Mouse (Mus musculus) naive thymus-derived CD4-positive, alpha-beta T cell, adult 2 months (primary cell): ENCODE data around the gene Cacna1c.

Source experiments
- DNase-seq: peaks from one replicate; pipeline ENCODE4 v3.0.0-alpha.2; 2011; ENCODE audit warnings: low read depth

Gene Cacna1c

DNA sequence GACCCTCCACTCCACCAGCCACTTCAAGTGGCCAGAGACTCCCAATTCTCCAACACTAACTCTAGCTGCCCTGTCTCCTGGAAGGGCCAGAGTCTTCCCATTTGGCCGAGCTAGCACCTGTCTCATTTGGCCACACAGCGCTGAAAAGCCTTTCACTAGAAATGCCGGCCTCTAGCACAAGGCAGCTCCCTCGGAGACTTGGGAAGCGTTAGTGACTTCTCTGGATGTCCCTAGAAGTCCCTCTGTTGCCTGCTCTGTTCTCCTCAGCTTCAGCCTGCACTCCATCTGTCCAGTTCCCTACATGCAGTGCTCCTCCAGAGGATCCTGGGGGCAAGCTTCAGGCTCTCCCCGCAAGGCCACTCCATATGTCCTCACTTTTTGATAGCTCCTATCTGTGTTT is 101.1 kb downstream of the Cacna1c start:
- DNase-seq = no peak

- no peak for DNase-seq
Measured at GRCm38 (mm10) chr6:119089173-119089572, 107.0 kb downstream of the Cacna1c start.

DNA sequence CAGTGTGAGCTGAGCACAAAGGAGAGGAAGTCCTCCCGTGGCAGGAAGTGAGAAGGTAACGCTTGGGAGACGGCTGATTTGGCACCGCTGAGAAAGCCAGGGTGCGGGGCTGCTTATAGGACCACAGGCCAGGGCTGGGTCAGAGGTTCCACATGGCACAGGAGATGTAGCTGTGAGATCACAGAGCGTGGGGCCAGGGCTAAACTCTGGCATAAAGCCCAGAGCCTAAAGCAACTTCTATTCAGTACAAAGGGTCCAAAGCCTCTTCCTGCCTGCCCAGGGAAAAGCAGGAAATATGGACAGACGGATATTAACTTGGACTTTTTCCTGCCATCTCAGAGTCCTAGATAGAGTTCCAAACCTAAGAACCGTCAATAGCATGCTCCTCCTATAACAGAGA is 107.8 kb downstream of the Cacna1c start:
- DNase-seq = no peak

- no peak for DNase-seq
Measured at GRCm38 (mm10) chr6:119087919-119088318, 108.3 kb downstream of the Cacna1c start.

DNA sequence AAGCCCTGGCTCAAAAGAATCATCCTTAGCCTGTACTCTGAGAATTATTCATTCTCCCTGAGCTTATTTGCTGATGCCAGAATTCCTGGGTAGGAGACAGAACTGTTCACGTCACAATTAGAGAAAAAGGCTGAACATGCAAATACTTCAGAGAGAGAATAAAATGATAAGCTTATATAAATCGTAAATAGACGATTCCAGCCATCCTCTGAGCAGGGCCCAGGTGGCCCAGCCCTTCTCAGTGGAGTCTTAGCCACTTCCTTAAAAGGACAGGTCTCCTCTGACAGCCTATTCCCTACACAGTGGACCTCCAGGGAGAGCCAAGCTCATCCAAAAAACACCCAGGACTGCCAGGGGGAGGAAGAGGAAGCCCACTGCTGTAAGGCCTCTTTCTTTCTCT is 110.4 kb downstream of the Cacna1c start:
- DNase-seq = no peak

DNA sequence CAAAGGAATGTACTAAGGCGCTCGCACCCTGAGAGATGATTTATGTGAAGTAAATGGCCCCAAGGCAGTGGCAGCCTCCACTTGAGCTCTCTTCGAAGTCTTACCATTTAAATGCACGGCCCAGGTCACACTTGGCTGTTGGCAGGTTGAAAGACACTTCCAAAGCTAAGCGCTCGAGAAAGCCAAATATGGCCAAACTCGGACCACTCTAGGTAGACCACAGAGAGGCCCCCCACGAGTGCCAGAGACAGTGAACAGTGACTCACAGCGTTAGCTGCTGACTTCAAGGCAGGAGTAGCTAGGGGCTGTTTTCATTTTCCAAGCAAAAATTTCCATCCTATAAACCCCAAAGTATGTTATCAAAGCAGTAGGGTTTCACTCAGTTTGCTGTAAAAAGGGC is 111.7 kb downstream of the Cacna1c start:
- no peak for DNase-seq

DNA sequence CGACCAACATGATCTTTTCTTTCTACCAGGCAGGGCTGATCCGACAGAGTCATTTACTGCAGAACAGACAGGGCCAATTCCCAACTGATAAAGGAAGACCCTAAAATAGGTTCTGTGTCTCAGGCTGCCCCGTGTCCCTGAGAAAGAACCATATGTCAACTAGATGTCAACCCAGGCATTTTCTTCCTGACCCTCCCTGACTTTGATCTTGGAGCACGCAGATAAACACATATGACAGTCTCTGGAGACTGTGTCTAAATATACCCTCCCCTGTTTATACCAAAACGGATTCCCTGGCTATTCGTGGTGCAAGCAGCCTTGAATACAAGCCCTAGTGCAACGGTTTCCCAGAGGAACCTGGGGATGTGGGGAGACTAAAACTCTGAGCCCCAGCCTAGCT is 112.7 kb downstream of the Cacna1c start:
- no peak for DNase-seq

GRCm38 (mm10) chr6:119082662-119083061 is 113.6 kb downstream of the Cacna1c start:
- no peak for DNase-seq

- DNase-seq = no peak
Measured at GRCm38 (mm10) chr6:119081650-119082049, 114.6 kb downstream of the Cacna1c start.

DNA sequence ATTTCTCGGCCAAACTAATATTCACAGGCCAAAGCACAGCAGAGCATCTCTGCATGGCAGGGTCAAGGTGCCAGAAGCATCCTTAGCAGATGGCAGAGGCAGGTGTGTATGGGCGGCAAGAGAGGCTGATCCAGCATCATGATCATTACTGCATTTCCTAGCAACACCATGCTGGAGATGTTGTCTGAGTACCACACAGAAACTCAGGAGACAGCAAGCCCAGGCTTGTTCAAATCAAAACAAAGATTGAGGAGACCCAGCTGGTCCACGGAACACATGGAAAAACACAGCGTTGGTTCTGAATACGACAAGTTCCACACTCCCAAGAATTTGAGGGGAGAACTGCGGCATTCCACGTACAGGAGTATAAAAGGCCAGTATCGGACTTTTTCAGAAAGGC is 116.6 kb downstream of the Cacna1c start:
- no peak for DNase-seq

DNA sequence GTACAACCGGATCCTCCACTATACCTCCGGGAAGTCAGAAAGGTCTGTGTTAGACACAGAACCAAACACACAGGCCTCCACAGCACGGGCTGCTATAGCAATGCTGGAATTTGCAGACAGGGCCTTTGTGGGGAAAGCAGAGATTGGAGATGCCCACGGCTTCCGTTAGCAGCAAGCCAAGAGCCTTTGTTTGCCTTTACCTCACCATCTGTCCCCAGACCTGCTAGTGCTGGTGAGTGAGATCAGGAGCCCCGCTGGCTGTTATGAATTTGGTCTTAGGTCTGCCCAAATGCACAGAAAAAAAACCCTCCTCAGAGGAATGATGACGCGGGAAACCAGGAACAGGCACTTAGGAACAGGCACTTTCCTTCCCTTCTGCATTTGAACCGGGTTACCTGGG is 117.3 kb downstream of the Cacna1c start:
- DNase-seq = no peak

GRCm38 (mm10) chr6:119077231-119077630 is 119.0 kb downstream of the Cacna1c start:
- DNase-seq = no peak

DNA sequence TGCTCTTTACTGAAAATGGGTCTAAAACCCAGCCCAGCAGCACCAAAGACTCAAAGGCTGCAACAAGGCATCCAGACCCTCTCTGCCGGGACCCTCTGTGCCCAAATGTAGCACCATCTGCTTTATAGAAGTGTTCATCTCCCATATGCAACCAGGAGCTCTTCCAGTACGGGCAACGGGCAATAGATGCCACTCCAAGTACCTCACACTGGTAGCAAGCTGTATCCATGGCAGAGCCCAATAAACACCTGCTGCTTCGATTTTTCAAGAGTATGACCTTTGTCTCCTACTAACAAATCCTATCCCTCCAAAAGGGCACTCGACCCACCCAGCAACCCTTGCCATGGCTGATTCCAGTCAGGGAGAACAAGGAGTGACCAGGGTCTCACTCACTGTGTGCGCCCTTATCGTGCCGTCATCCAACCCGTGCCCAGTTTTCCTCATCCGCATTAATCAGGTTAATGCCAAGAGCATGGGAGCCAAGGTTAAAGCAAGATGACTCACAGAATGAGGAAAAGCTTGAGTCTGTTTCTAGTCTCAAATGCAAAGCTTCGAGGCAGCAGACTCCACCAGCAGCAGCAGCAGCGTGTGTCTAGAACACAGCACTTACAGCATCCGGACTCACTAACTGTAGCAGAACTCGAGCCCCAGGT is 122.7 kb downstream of the Cacna1c start:
- DNase-seq = no peak

- no peak for DNase-seq
Measured at GRCm38 (mm10) chr6:119072772-119073171, 123.4 kb downstream of the Cacna1c start.

- DNase-seq = no peak
Measured at GRCm38 (mm10) chr6:119070771-119071170, 125.4 kb downstream of the Cacna1c start.

GRCm38 (mm10) chr6:119070351-119070750 is 125.9 kb downstream of the Cacna1c start:
- DNase-seq = no peak

DNA sequence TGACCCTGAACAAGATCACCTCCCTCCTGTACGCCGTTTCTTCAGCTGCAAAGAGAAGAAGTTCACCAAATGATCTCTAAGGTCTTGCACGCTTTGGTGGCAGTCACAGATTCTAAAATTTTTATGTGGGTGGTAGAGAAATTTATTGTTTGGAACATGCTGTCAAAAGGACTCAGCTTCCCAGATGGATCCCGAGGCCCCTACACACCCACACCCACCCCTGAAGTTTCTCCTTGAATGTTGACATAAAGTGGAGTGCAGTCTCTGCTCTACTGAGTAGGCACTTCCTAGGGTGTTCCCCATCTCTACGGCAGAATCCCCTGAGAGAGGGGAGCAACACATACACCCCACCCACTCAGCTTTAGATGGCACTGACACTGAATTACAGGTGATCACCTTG is 127.1 kb downstream of the Cacna1c start:
- DNase-seq = no peak

DNA sequence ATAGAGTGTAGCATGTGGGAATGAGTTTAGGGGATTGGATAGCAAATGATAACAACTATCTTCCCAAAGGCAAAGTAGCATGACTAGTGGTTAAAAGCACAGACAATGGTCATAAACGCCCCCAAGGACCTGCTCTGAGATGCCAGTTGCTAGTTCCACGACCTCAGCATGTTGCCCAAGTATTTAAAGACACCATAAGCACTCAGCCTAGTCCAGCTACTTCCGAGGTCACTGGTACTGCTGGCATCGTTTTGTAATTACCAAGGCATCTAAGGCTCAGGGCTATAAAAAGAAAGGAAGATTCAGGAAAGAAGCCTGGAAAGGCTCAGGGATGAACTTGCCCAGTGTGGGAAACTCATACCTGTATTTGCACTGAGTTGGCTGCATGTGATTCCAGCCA is 127.6 kb downstream of the Cacna1c start:
- no peak for DNase-seq

DNA sequence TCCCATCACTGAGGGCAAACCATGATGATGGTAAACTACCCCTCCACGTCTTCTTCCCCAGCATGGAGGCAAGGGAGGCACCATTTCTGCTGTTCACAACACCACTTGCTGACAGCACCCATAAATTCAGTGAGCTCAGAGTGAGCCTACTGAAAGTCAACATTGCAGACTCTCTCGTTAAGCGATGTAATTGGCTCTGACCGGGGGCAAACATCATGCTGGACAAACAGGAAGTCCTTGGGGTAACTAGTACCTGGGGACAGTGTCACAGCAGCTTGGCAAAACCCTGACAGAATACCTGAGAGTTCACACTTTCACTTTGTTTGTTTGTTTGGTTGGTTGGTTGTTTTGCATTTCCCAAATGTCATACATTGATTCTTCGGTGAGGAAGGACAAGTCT is 131.3 kb downstream of the Cacna1c start:
- DNase-seq = no peak

- no peak for DNase-seq
Measured at GRCm38 (mm10) chr6:119064430-119064829, 131.8 kb downstream of the Cacna1c start.

DNA sequence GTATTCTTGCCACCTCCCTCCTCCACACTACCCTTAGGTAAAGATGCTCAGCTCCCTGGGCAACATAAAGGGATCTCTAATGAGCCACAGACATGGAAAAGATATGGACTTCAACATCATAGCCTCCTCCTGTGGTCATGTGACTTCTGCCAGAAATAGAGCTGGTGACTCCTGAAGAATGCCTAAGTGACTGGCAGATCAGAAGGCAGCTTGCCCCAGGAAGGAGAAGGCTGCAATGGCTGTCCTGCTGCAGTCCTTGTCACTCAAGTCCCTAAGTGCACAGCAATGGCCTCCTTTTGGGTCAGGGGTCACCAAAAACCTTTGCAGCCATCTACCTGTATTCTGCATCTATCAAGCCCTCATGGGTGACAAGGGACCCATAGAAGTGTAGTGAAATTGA is 133.5 kb downstream of the Cacna1c start:
- no peak for DNase-seq

DNA sequence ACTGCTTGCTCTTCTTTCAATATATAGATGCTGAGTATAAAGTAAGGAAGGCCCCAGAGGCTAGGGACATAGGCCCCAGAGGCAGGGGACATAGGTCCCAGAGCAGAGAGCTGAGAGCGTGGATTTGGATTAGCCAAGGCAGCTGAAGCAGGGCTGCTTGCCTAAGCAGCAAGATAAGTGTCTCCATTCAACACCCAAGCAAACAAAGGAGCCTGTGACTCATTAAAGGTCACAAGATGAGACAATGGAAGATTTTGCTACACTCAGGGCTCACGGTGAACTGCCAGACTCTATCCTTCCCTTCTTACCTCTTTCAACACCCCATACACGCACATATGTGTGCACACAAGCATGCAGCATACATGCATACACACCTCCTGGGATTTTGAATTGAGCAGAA is 137.3 kb downstream of the Cacna1c start:
- no peak for DNase-seq

DNA sequence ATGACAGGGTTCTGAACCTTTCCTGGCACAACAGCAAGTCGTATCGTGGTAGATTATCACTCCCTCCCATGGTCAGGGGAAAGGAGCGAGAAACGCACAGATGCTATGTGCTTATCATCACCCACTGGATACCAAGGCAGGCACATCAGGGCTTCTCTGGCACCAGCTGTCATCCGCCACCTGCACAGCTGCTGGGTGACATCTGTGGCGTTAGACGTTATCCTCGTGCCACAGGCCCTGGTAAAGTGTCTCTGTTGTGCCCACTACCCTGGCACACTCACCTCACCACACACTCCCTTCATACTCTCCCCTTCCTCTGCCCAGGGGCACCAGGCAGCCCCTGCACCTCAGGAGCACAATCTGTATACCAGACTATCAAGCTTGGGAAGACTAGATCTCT is 137.8 kb downstream of the Cacna1c start:
- no peak for DNase-seq

- no peak for DNase-seq
Measured at GRCm38 (mm10) chr6:119057076-119057479, 139.1 kb downstream of the Cacna1c start.

GRCm38 (mm10) chr6:119052801-119053200 is 143.4 kb downstream of the Cacna1c start:
- DNase-seq = no peak
